Mouse (Mus musculus) megakaryocyte, embryonic 14.5 days (primary cell): ENCODE measurements around the gene Sfrp2.

Source experiments
- FLI1 ChIP-seq: IDR thresholded peaks from 2 replicates; pipeline ENCODE4 v1.6.1; 2012; ENCODE audit warnings: low read length, inconsistent platforms, mixed read lengths
- GATA1 ChIP-seq: IDR thresholded peaks from 3 replicates; pipeline ENCODE4 v1.6.1; 2012; ENCODE audit warnings: mixed read lengths, low read length, inconsistent platforms, borderline replicate concordance

DNA sequence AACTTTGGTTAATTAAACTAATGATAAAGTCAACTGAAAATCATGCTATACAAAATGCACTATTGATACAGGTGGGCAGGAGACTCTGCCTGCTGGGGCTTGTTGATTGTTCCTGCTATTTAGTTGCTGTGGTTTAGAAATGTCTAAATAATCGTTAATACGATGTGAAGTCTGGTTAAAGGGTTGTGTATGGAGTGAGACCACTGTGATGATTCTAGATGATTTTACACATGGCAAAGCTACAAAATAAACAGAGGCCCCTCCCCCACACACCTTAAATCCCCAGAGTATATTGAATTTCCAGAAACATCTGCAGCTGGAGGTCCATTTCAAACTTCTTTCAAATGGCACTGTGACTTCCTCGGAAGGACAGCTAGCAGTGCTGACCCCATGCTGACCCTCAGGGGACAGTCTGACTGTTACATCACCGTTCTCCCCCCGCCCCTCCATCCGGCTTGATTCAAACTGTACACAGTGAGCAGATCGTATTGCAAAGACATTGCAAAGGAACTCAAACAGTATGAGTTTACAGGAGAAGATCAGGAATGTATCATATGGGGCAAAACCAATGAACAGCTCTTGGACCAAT, 48.4 kb upstream of the Sfrp2 start:
- TF ChIP-seq GATA1 (no peak), FLI1 (no peak)
